Mouse (Mus musculus): ENCODE results near the gene Spns1. TPM values are rescaled to one million over a fixed set of nuclear protein-coding genes. Genes with fewer than 3 reads are reported as not detected.

Spns1 gene
- polyA plus RNA-seq (2015; fragmentation: Nextera tagmentation; extraction: Ambion mirVana), result 75.5 and 80.1 TPM in 2 replicates

- peak; percentile 98 for ATAC-seq
- peak within 1 kb of the TSS; percentile 53 for H3K4me3 ChIP-seq (replicated peaks; ENCODE audit: low read length)
- H3K4me2 ChIP-seq (ENCODE audit: low read length), result peak within 1 kb of the TSS; percentile 64
- peaks cover 25% of the 10 kb centered on the region for H3K4me1 ChIP-seq (replicated peaks; ENCODE audit: control insufficient read depth, insufficient read depth, low read length)
- H3K27me3 ChIP-seq (replicated peaks; ENCODE audit: control insufficient read depth, insufficient read depth, low read length), result no peaks in the 10 kb centered on the region
- under 1% methylated on average over 33 of the region's 33 CpGs for WGBS
- peaks cover 4% of the 10 kb centered on the region for H3K36me3 ChIP-seq (ENCODE audit: control insufficient read depth, insufficient read depth)
- H3K9me3 ChIP-seq (ENCODE audit: control insufficient read depth, low read length), result no peaks in the 10 kb centered on the region
- peak within 1 kb of the TSS; percentile 89 for H3K27ac ChIP-seq (ENCODE audit: low read length)
- H3K9ac ChIP-seq (replicated peaks; ENCODE audit: low read depth, low read length), result peak within 1 kb of the TSS; percentile 59
Observed at GRCm38 (mm10) chr7:126377278-126378158, at the start of gene Spns1. Gene Spns1 (minus strand): TSS chr7:126377450.

GRCm38 (mm10) chr7:126424161-126424560 lies 46.9 kb upstream of the Spns1 start:
- no peak for ATAC-seq
- no peaks in the 10 kb centered on the region for H3K27me3 ChIP-seq (replicated peaks; ENCODE audit: control insufficient read depth, insufficient read depth, low read length)
- WGBS, result 88% methylated on average over 6 of the region's 6 CpGs
- no peaks in the 10 kb centered on the region for H3K9me3 ChIP-seq (ENCODE audit: control insufficient read depth, low read length)
- H3K36me3 ChIP-seq (ENCODE audit: control insufficient read depth, insufficient read depth), result no peaks in the 10 kb centered on the region
- no peak overlapping the region for H3K4me2 ChIP-seq (ENCODE audit: low read length)
- peaks cover 8% of the 10 kb centered on the region; the same call in 1 of the 2 replicates for H3K4me1 ChIP-seq (replicated peaks; ENCODE audit: control insufficient read depth, insufficient read depth, low read length)
- no peak overlapping the region for H3K4me3 ChIP-seq (replicated peaks; ENCODE audit: low read length)
- no peak overlapping the region for H3K9ac ChIP-seq (replicated peaks; ENCODE audit: low read depth, low read length)
- no peak overlapping the region for H3K27ac ChIP-seq (ENCODE audit: low read length)

GRCm38 (mm10) chr7:126421756-126422155 lies 44.5 kb upstream of the Spns1 start:
- Histone ChIP-seq H3K27ac (ENCODE audit: low read length) (no peak overlapping the region), H3K4me2 (ENCODE audit: low read length) (no peak overlapping the region), H3K36me3 (ENCODE audit: control insufficient read depth, insufficient read depth) (no peaks in the 10 kb centered on the region), H3K9ac (replicated peaks; ENCODE audit: low read depth, low read length) (no peak overlapping the region), H3K4me1 (replicated peaks; ENCODE audit: control insufficient read depth, insufficient read depth, low read length) (no peaks in the 10 kb centered on the region), H3K4me3 (replicated peaks; ENCODE audit: low read length) (no peak overlapping the region), H3K9me3 (ENCODE audit: control insufficient read depth, low read length) (no peaks in the 10 kb centered on the region), H3K27me3 (replicated peaks; ENCODE audit: control insufficient read depth, insufficient read depth, low read length) (no peaks in the 10 kb centered on the region)
- no peak for ATAC-seq
- 95% methylated on average over 5 of the region's 5 CpGs for WGBS

GRCm38 (mm10) chr7:126418496-126418895 lies 41.2 kb upstream of the Spns1 start:
- Histone ChIP-seq H3K9me3 (ENCODE audit: control insufficient read depth, low read length) (no peaks in the 10 kb centered on the region), H3K36me3 (ENCODE audit: control insufficient read depth, insufficient read depth) (no peaks in the 10 kb centered on the region), H3K4me1 (replicated peaks; ENCODE audit: control insufficient read depth, insufficient read depth, low read length) (no peaks in the 10 kb centered on the region), H3K27ac (ENCODE audit: low read length) (no peak overlapping the region), H3K27me3 (replicated peaks; ENCODE audit: control insufficient read depth, insufficient read depth, low read length) (no peaks in the 10 kb centered on the region), H3K4me3 (replicated peaks; ENCODE audit: low read length) (no peak overlapping the region), H3K4me2 (ENCODE audit: low read length) (no peak overlapping the region), H3K9ac (replicated peaks; ENCODE audit: low read depth, low read length) (no peak overlapping the region)
- ATAC-seq, result no peak
- WGBS, result 60% methylated on average over 3 of the region's 3 CpGs

- WGBS, result 76% methylated on average over 4 of the region's 4 CpGs
Observed at GRCm38 (mm10) chr7:126417606-126418005, 40.4 kb upstream of the Spns1 start.

GRCm38 (mm10) chr7:126417045-126417444 lies 39.8 kb upstream of the Spns1 start:
- no peaks in the 10 kb centered on the region for H3K27me3 ChIP-seq (replicated peaks; ENCODE audit: control insufficient read depth, insufficient read depth, low read length)
- ATAC-seq, result no peak
- H3K4me3 ChIP-seq (replicated peaks; ENCODE audit: low read length), result no peak overlapping the region
- H3K9ac ChIP-seq (replicated peaks; ENCODE audit: low read depth, low read length), result no peak overlapping the region
- WGBS, result 4% methylated on average over 8 of the region's 8 CpGs
- H3K4me1 ChIP-seq (replicated peaks; ENCODE audit: control insufficient read depth, insufficient read depth, low read length), result no peaks in the 10 kb centered on the region
- H3K4me2 ChIP-seq (ENCODE audit: low read length), result no peak overlapping the region
- H3K27ac ChIP-seq (ENCODE audit: low read length), result no peak overlapping the region
- no peaks in the 10 kb centered on the region for H3K9me3 ChIP-seq (ENCODE audit: control insufficient read depth, low read length)
- H3K36me3 ChIP-seq (ENCODE audit: control insufficient read depth, insufficient read depth), result no peaks in the 10 kb centered on the region

More at GRCm38 (mm10) chr7:126417606-126418005, 40.4 kb upstream of the Spns1 start:
- Histone ChIP-seq H3K4me1 (replicated peaks; ENCODE audit: control insufficient read depth, insufficient read depth, low read length) (no peaks in the 10 kb centered on the region), H3K4me2 (ENCODE audit: low read length) (no peak overlapping the region), H3K27ac (ENCODE audit: low read length) (no peak overlapping the region), H3K9me3 (ENCODE audit: control insufficient read depth, low read length) (no peaks in the 10 kb centered on the region), H3K36me3 (ENCODE audit: control insufficient read depth, insufficient read depth) (no peaks in the 10 kb centered on the region), H3K4me3 (replicated peaks; ENCODE audit: low read length) (no peak overlapping the region), H3K9ac (replicated peaks; ENCODE audit: low read depth, low read length) (no peak overlapping the region), H3K27me3 (replicated peaks; ENCODE audit: control insufficient read depth, insufficient read depth, low read length) (no peaks in the 10 kb centered on the region)
- ATAC-seq, result no peak

- ATAC-seq, result no peak
- H3K4me3 ChIP-seq (replicated peaks; ENCODE audit: low read length), result no peak overlapping the region
- WGBS, result 42% methylated on average over 2 of the region's 2 CpGs
Observed at GRCm38 (mm10) chr7:126416615-126417014, 39.4 kb upstream of the Spns1 start.

GRCm38 (mm10) chr7:126414725-126415124 lies 37.5 kb upstream of the Spns1 start, which contains the start of gene Cd19:
Gene Cd19 (minus strand): TSS chr7:126414889.
- no peak within 1 kb of the TSS for H3K4me2 ChIP-seq (ENCODE audit: low read length)
- H3K27me3 ChIP-seq (replicated peaks; ENCODE audit: control insufficient read depth, insufficient read depth, low read length), result no peaks in the 10 kb centered on the region
- no peak for ATAC-seq
- H3K4me1 ChIP-seq (replicated peaks; ENCODE audit: control insufficient read depth, insufficient read depth, low read length), result no peaks in the 10 kb centered on the region
- H3K4me3 ChIP-seq (replicated peaks; ENCODE audit: low read length), result no peak within 1 kb of the TSS
- H3K36me3 ChIP-seq (ENCODE audit: control insufficient read depth, insufficient read depth), result no peaks in the 10 kb centered on the region
- H3K9me3 ChIP-seq (ENCODE audit: control insufficient read depth, low read length), result no peaks in the 10 kb centered on the region
- no peak within 1 kb of the TSS for H3K9ac ChIP-seq (replicated peaks; ENCODE audit: low read depth, low read length)
- WGBS, result 91% methylated on average over 6 of the region's 6 CpGs
- H3K27ac ChIP-seq (ENCODE audit: low read length), result no peak within 1 kb of the TSS

More at GRCm38 (mm10) chr7:126416615-126417014, 39.4 kb upstream of the Spns1 start:
- H3K9ac ChIP-seq (replicated peaks; ENCODE audit: low read depth, low read length), result no peak overlapping the region
- H3K27ac ChIP-seq (ENCODE audit: low read length), result no peak overlapping the region
- no peaks in the 10 kb centered on the region for H3K9me3 ChIP-seq (ENCODE audit: control insufficient read depth, low read length)
- H3K4me2 ChIP-seq (ENCODE audit: low read length), result no peak overlapping the region
- no peaks in the 10 kb centered on the region for H3K27me3 ChIP-seq (replicated peaks; ENCODE audit: control insufficient read depth, insufficient read depth, low read length)
- H3K36me3 ChIP-seq (ENCODE audit: control insufficient read depth, insufficient read depth), result no peaks in the 10 kb centered on the region
- H3K4me1 ChIP-seq (replicated peaks; ENCODE audit: control insufficient read depth, insufficient read depth, low read length), result no peaks in the 10 kb centered on the region

- H3K9me3 ChIP-seq (ENCODE audit: control insufficient read depth, low read length), result no peaks in the 10 kb centered on the region
- H3K36me3 ChIP-seq (ENCODE audit: control insufficient read depth, insufficient read depth), result no peaks in the 10 kb centered on the region
- no peaks in the 10 kb centered on the region for H3K4me1 ChIP-seq (replicated peaks; ENCODE audit: control insufficient read depth, insufficient read depth, low read length)
- H3K9ac ChIP-seq (replicated peaks; ENCODE audit: low read depth, low read length), result no peak overlapping the region
- H3K27me3 ChIP-seq (replicated peaks; ENCODE audit: control insufficient read depth, insufficient read depth, low read length), result no peaks in the 10 kb centered on the region; the same call in 1 of the 2 replicates
- H3K27ac ChIP-seq (ENCODE audit: low read length), result no peak overlapping the region
- WGBS, result 87% methylated on average over 4 of the region's 4 CpGs
- H3K4me3 ChIP-seq (replicated peaks; ENCODE audit: low read length), result no peak overlapping the region
- ATAC-seq, result no peak
- H3K4me2 ChIP-seq (ENCODE audit: low read length), result no peak overlapping the region
Observed at GRCm38 (mm10) chr7:126411061-126411460, 33.8 kb upstream of the Spns1 start.

All from forebrain, embryonic 16.5 days (tissue).